Mouse (Mus musculus) heart, embryonic 11.5 days (tissue): Measurements from ENCODE around the gene Tmem161a. TPM values are rescaled to one million over a fixed set of nuclear protein-coding genes. Genes with fewer than 3 reads are reported as not detected.

Experiments
- ATAC-seq: fragments of 200-750 bp; cut with Nextera tagmentation; replicated peaks from 2 replicates; pipeline ENCODE4 v1.8.0; 2017; ENCODE audit warnings: moderate library complexity; ENCODE audit not compliant: insufficient number of reproducible peaks, low FRiP score, low TSS enrichment
- H3K27ac ChIP-seq: fragments of 300-500 bp; sonication (generic); 2 replicates; pipeline ENCODE4 v1.5.1; 2014; ENCODE audit warnings: mild to moderate bottlenecking, low read depth, low read length
- H3K27me3 ChIP-seq: fragments of 300-500 bp; sonication (generic); 2 replicates; pipeline ENCODE4 v1.6.1; 2014; ENCODE audit warnings: mild to moderate bottlenecking, low read length, mixed read lengths; ENCODE audit not compliant: control insufficient read depth, insufficient read depth
- H3K36me3 ChIP-seq: fragments of 300-500 bp; sonication (generic); 2 replicates; pipeline ENCODE4 v1.6.1; 2014; ENCODE audit warnings: mild to moderate bottlenecking, low read length, moderate library complexity, mixed read lengths; ENCODE audit not compliant: control insufficient read depth, insufficient read depth
- H3K4me1 ChIP-seq: fragments of 300-500 bp; sonication (generic); 2 replicates; pipeline ENCODE4 v1.6.1; 2014; ENCODE audit warnings: low read length; ENCODE audit not compliant: control insufficient read depth, insufficient read depth
- H3K4me2 ChIP-seq: fragments of 300-500 bp; sonication (generic); 2 replicates; pipeline ENCODE4 v1.6.1; 2014; ENCODE audit warnings: mild to moderate bottlenecking, moderate library complexity
- H3K4me3 ChIP-seq: fragments of 300-500 bp; sonication (generic); 2 replicates; pipeline ENCODE4 v1.5.1; 2014; ENCODE audit warnings: low read depth, low read length
- H3K9ac ChIP-seq: fragments of 300-500 bp; sonication (generic); 2 replicates; pipeline ENCODE4 v1.6.1; 2014; ENCODE audit warnings: mild to moderate bottlenecking, low read depth, low read length, moderate library complexity
- H3K9me3 ChIP-seq: fragments of 300-500 bp; sonication (generic); replicated peaks from 2 replicates; pipeline ENCODE4 v1.6.1; 2016; ENCODE audit warnings: low read length; ENCODE audit not compliant: control insufficient read depth
- WGBS: fragments of 180-500 bp; shearing (Covaris S2); extraction: QIAGEN DNeasy Blood & Tissue Kit; methylation state at CpG from one replicate; pipeline ENCODE4 v1.1.7; 2014; ENCODE audit not compliant: insufficient replicate concordance; 5-methylcytosine and 5-hydroxymethylcytosine counted together
- polyA plus RNA-seq: library from polyadenylated mRNA; unstranded; fragments of >200 nt; fragmentation: Nextera tagmentation; extraction: Ambion mirVana; gene quantifications from 2 replicates; pipeline ENCODE4 v1.2.1, GENCODE M21; 2014

Tmem161a gene
- polyA plus RNA-seq, 1 experiment from 2014 or later: 64.9 TPM

- peaks cover 21% of the 10 kb centered on the region for H3K27me3 ChIP-seq
- no peak overlapping the region for H3K27ac ChIP-seq
- H3K4me2 ChIP-seq: peak overlapping the region; percentile 55
- H3K9me3 ChIP-seq: no peaks in the 10 kb centered on the region
- no peak overlapping the region for H3K9ac ChIP-seq
- H3K36me3 ChIP-seq: no peaks in the 10 kb centered on the region
- H3K4me3 ChIP-seq: no peak overlapping the region
- ATAC-seq: peak; percentile 84
- 13% methylated on average over 22 of the region's 22 CpGs for WGBS
- H3K4me1 ChIP-seq: no peaks in the 10 kb centered on the region; the same call in 1 of the 2 replicates
Observed at GRCm38 (mm10) chr8:70152537-70153257, 19.5 kb upstream of the Tmem161a start.

- no peak overlapping the region for H3K9ac ChIP-seq
- H3K4me1 ChIP-seq: peaks cover 4% of the 10 kb centered on the region
- 86% methylated on average over 1 of the region's 1 CpGs for WGBS
- no peak overlapping the region for H3K27ac ChIP-seq
- no peaks in the 10 kb centered on the region for H3K36me3 ChIP-seq
- H3K4me3 ChIP-seq: no peak overlapping the region
- H3K27me3 ChIP-seq: peaks cover 17% of the 10 kb centered on the region
- H3K4me2 ChIP-seq: no peak overlapping the region
- no peak for ATAC-seq
- H3K9me3 ChIP-seq: no peaks in the 10 kb centered on the region
Observed at GRCm38 (mm10) chr8:70157240-70157800, 14.8 kb upstream of the Tmem161a start.

GRCm38 (mm10) chr8:70158069-70158853, 13.9 kb upstream of the Tmem161a start:
- Histone ChIP-seq H3K27me3 (peaks cover 21% of the 10 kb centered on the region), H3K4me2 (peak overlapping the region; percentile 72), H3K27ac (no peak overlapping the region), H3K4me1 (peaks cover 4% of the 10 kb centered on the region; the same call in 1 of the 2 replicates), H3K9ac (peak overlapping the region; percentile 65; the same call in 1 of the 2 replicates), H3K36me3 (no peaks in the 10 kb centered on the region), H3K4me3 (peak overlapping the region; percentile 48), H3K9me3 (no peaks in the 10 kb centered on the region)
- ATAC-seq: peak; percentile 84
- WGBS: 10% methylated on average over 40 of the region's 40 CpGs

GRCm38 (mm10) chr8:70159211-70159610, 12.9 kb upstream of the Tmem161a start:
- Histone ChIP-seq H3K27me3 (peaks cover 24% of the 10 kb centered on the region), H3K9ac (no peak overlapping the region), H3K27ac (no peak overlapping the region), H3K4me2 (no peak overlapping the region; the same call in 1 of the 2 replicates), H3K9me3 (no peaks in the 10 kb centered on the region), H3K4me1 (peaks cover 4% of the 10 kb centered on the region; the same call in 1 of the 2 replicates), H3K36me3 (no peaks in the 10 kb centered on the region), H3K4me3 (no peak overlapping the region)
- 81% methylated on average over 4 of the region's 4 CpGs for WGBS
- no peak for ATAC-seq

GRCm38 (mm10) chr8:70160015-70160414, 12.1 kb upstream of the Tmem161a start:
- Histone ChIP-seq H3K27me3 (peaks cover 27% of the 10 kb centered on the region), H3K36me3 (no peaks in the 10 kb centered on the region), H3K9me3 (no peaks in the 10 kb centered on the region), H3K27ac (no peak overlapping the region), H3K4me1 (peaks cover 4% of the 10 kb centered on the region; the same call in 1 of the 2 replicates), H3K4me2 (no peak overlapping the region), H3K9ac (no peak overlapping the region), H3K4me3 (no peak overlapping the region)
- 55% methylated on average over 13 of the region's 13 CpGs for WGBS
- ATAC-seq: no peak

GRCm38 (mm10) chr8:70163316-70163715, 8.8 kb upstream of the Tmem161a start:
- no peak overlapping the region for H3K27ac ChIP-seq
- H3K9me3 ChIP-seq: no peaks in the 10 kb centered on the region
- H3K4me2 ChIP-seq: no peak overlapping the region
- no peaks in the 10 kb centered on the region for H3K36me3 ChIP-seq
- H3K4me1 ChIP-seq: peaks cover 4% of the 10 kb centered on the region; the same call in 1 of the 2 replicates
- peaks cover 34% of the 10 kb centered on the region for H3K27me3 ChIP-seq
- 86% methylated on average over 3 of the region's 3 CpGs for WGBS
- no peak overlapping the region for H3K9ac ChIP-seq
- ATAC-seq: no peak
- H3K4me3 ChIP-seq: no peak overlapping the region

GRCm38 (mm10) chr8:70166504-70167110, 5.5 kb upstream of the Tmem161a start:
- Histone ChIP-seq H3K4me2 (peak overlapping the region; percentile 63), H3K36me3 (no peaks in the 10 kb centered on the region), H3K4me3 (peak overlapping the region; percentile 20), H3K27ac (no peak overlapping the region), H3K9me3 (no peaks in the 10 kb centered on the region), H3K27me3 (peaks cover 30% of the 10 kb centered on the region), H3K4me1 (no peaks in the 10 kb centered on the region), H3K9ac (no peak overlapping the region; the same call in 1 of the 2 replicates)
- ATAC-seq: peak; percentile 76
- WGBS: 2% methylated on average over 21 of the region's 21 CpGs

GRCm38 (mm10) chr8:70170116-70170515, 2.0 kb upstream of the Tmem161a start:
- Histone ChIP-seq H3K36me3 (no peaks in the 10 kb centered on the region), H3K9me3 (no peaks in the 10 kb centered on the region), H3K4me2 (no peak overlapping the region), H3K4me1 (peaks cover 8% of the 10 kb centered on the region), H3K27me3 (peaks cover 13% of the 10 kb centered on the region), H3K9ac (no peak overlapping the region), H3K27ac (no peak overlapping the region), H3K4me3 (no peak overlapping the region)
- WGBS: 56% methylated on average over 3 of the region's 3 CpGs
- ATAC-seq: no peak
